Mouse (Mus musculus) retina, postnatal 7 days (tissue): ENCODE results near the gene Vti1a.

ENCODE experiments used
- DNase-seq: peaks from one replicate; pipeline ENCODE4 v3.0.0-alpha.2; 2012; ENCODE audit warnings: low read depth, low spot score

Vti1a gene

GRCm38 (mm10) chr19:55520236-55520635, 204.1 kb downstream of the Vti1a start:
- no peak for DNase-seq

GRCm38 (mm10) chr19:55523340-55523739, 207.2 kb downstream of the Vti1a start:
- no peak for DNase-seq

- DNase-seq = no peak
Observed at GRCm38 (mm10) chr19:55524385-55524784, 208.3 kb downstream of the Vti1a start.

- no peak for DNase-seq
Observed at GRCm38 (mm10) chr19:55525056-55525455, 209.0 kb downstream of the Vti1a start.

GRCm38 (mm10) chr19:55526717-55527235, 210.7 kb downstream of the Vti1a start:
- no peak for DNase-seq

GRCm38 (mm10) chr19:55530041-55530440, 213.9 kb downstream of the Vti1a start:
- no peak for DNase-seq

- DNase-seq = no peak
Observed at GRCm38 (mm10) chr19:55532681-55533080, 216.6 kb downstream of the Vti1a start.

GRCm38 (mm10) chr19:55536273-55536937, 220.3 kb downstream of the Vti1a start:
- DNase-seq = no peak

GRCm38 (mm10) chr19:55537691-55538090, 221.6 kb downstream of the Vti1a start:
- DNase-seq = no peak

- no peak for DNase-seq
Observed at GRCm38 (mm10) chr19:55541641-55542040, 225.5 kb downstream of the Vti1a start.

GRCm38 (mm10) chr19:55542461-55542860, 226.4 kb downstream of the Vti1a start:
- no peak for DNase-seq

- no peak for DNase-seq
Observed at GRCm38 (mm10) chr19:55543188-55543587, 227.1 kb downstream of the Vti1a start.

- no peak for DNase-seq
Observed at GRCm38 (mm10) chr19:55544498-55544897, 228.4 kb downstream of the Vti1a start.

GRCm38 (mm10) chr19:55545529-55545928, 229.4 kb downstream of the Vti1a start:
- DNase-seq = peak; percentile 72

GRCm38 (mm10) chr19:55546009-55546528, 230.0 kb downstream of the Vti1a start:
- DNase-seq = no peak

GRCm38 (mm10) chr19:55548206-55548605, 232.1 kb downstream of the Vti1a start:
- DNase-seq = no peak

- no peak for DNase-seq
Observed at GRCm38 (mm10) chr19:55548656-55549055, 232.6 kb downstream of the Vti1a start.

GRCm38 (mm10) chr19:55550176-55550575, 234.1 kb downstream of the Vti1a start:
- DNase-seq = no peak

- no peak for DNase-seq
Observed at GRCm38 (mm10) chr19:55552339-55552738, 236.2 kb downstream of the Vti1a start.

- no peak for DNase-seq
Observed at GRCm38 (mm10) chr19:55552861-55553260, 236.8 kb downstream of the Vti1a start.

- no peak for DNase-seq
Observed at GRCm38 (mm10) chr19:55554295-55554694, 238.2 kb downstream of the Vti1a start.

- no peak for DNase-seq
Observed at GRCm38 (mm10) chr19:55554703-55555102, 238.6 kb downstream of the Vti1a start.
